Mouse (Mus musculus) liver, embryonic 14.5 days (tissue): ENCODE results near the gene Plcz1. TPM values are rescaled to one million over a fixed set of nuclear protein-coding genes. Genes with fewer than 3 reads are reported as not detected.

ENCODE experiments used
- ATAC-seq: fragments of 200-750 bp; cut with Nextera tagmentation; 2 replicates; pipeline ENCODE4 v1.8.0; 2017; ENCODE audit warnings: moderate number of reproducible peaks, mild to moderate bottlenecking, moderate library complexity; ENCODE audit not compliant: insufficient read depth
- DNase-seq, 3 experiments: peaks; one replicate each; pipeline ENCODE4 v3.0.0-alpha.2; 2012 to 2013; ENCODE audit warnings: low read depth in 3 of 3, low spot score in 3 of 3
- H3K27ac ChIP-seq: fragments of 300-500 bp; sonication (generic); 2 replicates; pipeline ENCODE4 v1.5.1; 2014; ENCODE audit warnings: moderate library complexity, mild to moderate bottlenecking, control low read depth, inconsistent platforms
- H3K27me3 ChIP-seq: fragments of 300-500 bp; sonication (generic); 2 replicates; pipeline ENCODE4 v1.6.1; 2014; ENCODE audit warnings: mild to moderate bottlenecking, low read length, moderate library complexity; ENCODE audit not compliant: control insufficient read depth, insufficient read depth
- H3K36me3 ChIP-seq: fragments of 300-500 bp; sonication (generic); replicated peaks from 2 replicates; pipeline ENCODE4 v1.6.1; 2014; ENCODE audit warnings: low read depth; ENCODE audit not compliant: control insufficient read depth, insufficient read depth
- H3K4me1 ChIP-seq, 2 experiments: fragments of 200-500 bp in 1 of 2; fragments of 300-500 bp in 1 of 2; sonication (generic) in 1 of 2; replicated peaks; 2 replicates each; pipeline ENCODE4 v1.6.1; 2012 to 2014; ENCODE audit warnings: antibody characterized with exemption in 1 of 2, inconsistent platforms in 1 of 2, low read length in 1 of 2; ENCODE audit not compliant: control insufficient read depth in 2 of 2, insufficient read depth in 2 of 2
- H3K4me2 ChIP-seq: fragments of 300-500 bp; sonication (generic); 2 replicates; pipeline ENCODE4 v1.6.1; 2014; ENCODE audit warnings: low read depth, mild to moderate bottlenecking, control low read depth, moderate library complexity
- H3K4me3 ChIP-seq, 2 experiments: fragments of 200-500 bp in 1 of 2; fragments of 300-500 bp in 1 of 2; sonication (generic) in 1 of 2; 2 replicates each; pipeline ENCODE4 v1.5.1; 2012 to 2014; ENCODE audit warnings: low read depth in 2 of 2, low read length in 2 of 2, mild to moderate bottlenecking in 2 of 2, control low read depth in 1 of 2, inconsistent platforms in 1 of 2, moderate library complexity in 1 of 2; ENCODE audit not compliant: insufficient read depth in 1 of 2
- H3K9ac ChIP-seq: fragments of 300-500 bp; sonication (generic); replicated peaks from 2 replicates; pipeline ENCODE4 v1.6.1; 2014; ENCODE audit warnings: mild to moderate bottlenecking, control low read depth, moderate library complexity
- H3K9me3 ChIP-seq: fragments of 300-500 bp; sonication (generic); 2 replicates; pipeline ENCODE4 v1.6.1; 2016; ENCODE audit warnings: low read length, mixed read lengths; ENCODE audit not compliant: control insufficient read depth
- CTCF ChIP-seq: IDR thresholded peaks from 2 replicates; pipeline ENCODE4 v1.5.1; 2016; ENCODE audit warnings: antibody characterized with exemption, low read depth, control low read depth
- EP300 ChIP-seq: IDR thresholded peaks from 2 replicates; pipeline ENCODE4 v1.6.1; 2016; ENCODE audit warnings: antibody characterized with exemption, low read depth
- WGBS: fragments of 180-500 bp; shearing (Covaris S2); extraction: QIAGEN DNeasy Blood & Tissue Kit; methylation state at CpG from one replicate; pipeline ENCODE4 v1.1.7; 2014; ENCODE audit not compliant: insufficient replicate concordance; 5-methylcytosine and 5-hydroxymethylcytosine counted together
- polyA plus RNA-seq, 2 experiments: library from polyadenylated mRNA; depleted of rRNA in 1 of 2; stranded (reverse) in 1 of 2; unstranded in 1 of 2; fragments of >200 nt; fragmentation: Nextera tagmentation in 1 of 2; extraction: Ambion mirVana in 1 of 2; gene quantifications; 2 replicates each; pipeline versions ENCODE4 v1.2.1 to v1.2.3; 2012 to 2014

Plcz1 gene
- polyA plus RNA-seq, 2 experiments, result not detected

- DNase-seq (no peak), ATAC-seq (no peak)
- no peaks in the 10 kb centered on the region for H3K36me3 ChIP-seq
- TF ChIP-seq EP300 (no peak), CTCF (no peak)
- H3K4me3 ChIP-seq, result no peak overlapping the region
- no peaks in the 10 kb centered on the region for H3K9me3 ChIP-seq
- no peak overlapping the region for H3K27ac ChIP-seq
- no peaks in the 10 kb centered on the region for H3K4me1 ChIP-seq
- 72% methylated on average over 10 of the region's 10 CpGs for WGBS
- H3K9ac ChIP-seq, result no peak overlapping the region
- H3K4me2 ChIP-seq, result no peak overlapping the region
- no peaks in the 10 kb centered on the region for H3K27me3 ChIP-seq
Observed at GRCm38 (mm10) chr6:139989597-139989996, 51.7 kb downstream of the Plcz1 start.

- no peak for TF ChIP-seq EP300
- no peak for TF ChIP-seq CTCF
- H3K9me3 ChIP-seq, result no peaks in the 10 kb centered on the region
- H3K4me2 ChIP-seq, result no peak overlapping the region
- no peak overlapping the region for H3K27ac ChIP-seq
- no peaks in the 10 kb centered on the region for H3K27me3 ChIP-seq
- H3K4me1 ChIP-seq, result no peaks in the 10 kb centered on the region
- no peak overlapping the region for H3K4me3 ChIP-seq
- H3K36me3 ChIP-seq, result no peaks in the 10 kb centered on the region
- no peak overlapping the region for H3K9ac ChIP-seq
- no peak for ATAC-seq
- 74% methylated on average over 6 of the region's 6 CpGs for WGBS
- DNase-seq, result no peak
Observed at GRCm38 (mm10) chr6:139989075-139989474, 52.2 kb downstream of the Plcz1 start.

DNA sequence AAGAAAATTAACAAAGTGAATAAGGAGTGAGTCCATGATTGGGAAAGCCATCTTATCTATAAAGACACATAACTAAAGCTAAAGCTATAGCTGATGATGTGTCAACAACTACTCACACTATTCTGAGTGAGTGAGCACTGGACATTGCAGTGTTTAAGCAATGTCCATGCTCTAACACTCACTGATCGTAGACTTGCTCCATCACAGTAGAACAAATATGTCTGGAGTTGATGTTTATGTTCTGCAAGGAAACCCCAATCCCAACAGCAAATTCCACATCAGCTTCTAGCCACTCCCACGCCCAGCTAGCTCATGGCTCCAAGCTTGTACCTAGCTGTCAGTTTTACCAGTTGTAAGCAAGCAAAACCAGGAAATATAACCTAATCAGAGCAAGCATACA, 54.7 kb downstream of the Plcz1 start:
- Histone ChIP-seq H3K4me3 (no peak overlapping the region), H3K4me2 (no peak overlapping the region), H3K4me1 (no peaks in the 10 kb centered on the region), H3K36me3 (no peaks in the 10 kb centered on the region), H3K27me3 (no peaks in the 10 kb centered on the region), H3K9me3 (no peaks in the 10 kb centered on the region), H3K9ac (no peak overlapping the region), H3K27ac (no peak overlapping the region)
- TF ChIP-seq CTCF (no peak), EP300 (no peak)
- WGBS, result 46% methylated on average over 2 of the region's 2 CpGs
- ATAC-seq (no peak), DNase-seq (no peak)

- H3K27me3 ChIP-seq, result no peaks in the 10 kb centered on the region
- H3K4me1 ChIP-seq, result no peaks in the 10 kb centered on the region
- H3K4me2 ChIP-seq, result no peak overlapping the region
- no peak overlapping the region for H3K9ac ChIP-seq
- no peaks in the 10 kb centered on the region for H3K36me3 ChIP-seq
- no peak overlapping the region for H3K27ac ChIP-seq
- 76% methylated on average over 3 of the region's 3 CpGs for WGBS
- no peak overlapping the region for H3K4me3 ChIP-seq
- DNase-seq (no peak), ATAC-seq (no peak)
- TF ChIP-seq EP300, result no peak
- no peak for TF ChIP-seq CTCF
- H3K9me3 ChIP-seq, result no peaks in the 10 kb centered on the region
Observed at GRCm38 (mm10) chr6:139984069-139984468, 57.2 kb downstream of the Plcz1 start.

DNA sequence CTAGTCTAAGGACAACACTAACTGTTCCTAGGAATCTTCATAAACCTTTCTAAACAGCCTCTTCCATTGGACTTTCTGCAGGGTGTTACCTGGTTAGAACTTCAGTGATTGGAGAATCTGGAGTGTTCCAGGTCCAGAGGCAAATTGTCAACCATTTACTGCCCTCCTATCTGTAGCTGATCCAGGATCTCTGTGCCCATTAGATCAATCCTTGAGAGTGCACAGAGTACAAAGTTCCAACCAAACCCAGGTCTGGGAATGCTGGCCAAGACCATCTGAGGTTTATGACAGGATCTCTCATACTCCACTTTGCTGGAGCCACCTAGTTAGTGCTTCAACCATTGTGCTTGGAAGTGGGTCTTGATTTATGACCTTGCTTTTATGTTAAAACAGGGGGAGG, 60.2 kb downstream of the Plcz1 start:
- Histone ChIP-seq H3K4me1 (no peaks in the 10 kb centered on the region), H3K27me3 (no peaks in the 10 kb centered on the region), H3K9ac (no peak overlapping the region), H3K27ac (no peak overlapping the region), H3K4me3 (no peak overlapping the region), H3K4me2 (no peak overlapping the region), H3K9me3 (no peaks in the 10 kb centered on the region), H3K36me3 (no peaks in the 10 kb centered on the region)
- DNase-seq (no peak), ATAC-seq (no peak)
- no peak for TF ChIP-seq EP300

DNA sequence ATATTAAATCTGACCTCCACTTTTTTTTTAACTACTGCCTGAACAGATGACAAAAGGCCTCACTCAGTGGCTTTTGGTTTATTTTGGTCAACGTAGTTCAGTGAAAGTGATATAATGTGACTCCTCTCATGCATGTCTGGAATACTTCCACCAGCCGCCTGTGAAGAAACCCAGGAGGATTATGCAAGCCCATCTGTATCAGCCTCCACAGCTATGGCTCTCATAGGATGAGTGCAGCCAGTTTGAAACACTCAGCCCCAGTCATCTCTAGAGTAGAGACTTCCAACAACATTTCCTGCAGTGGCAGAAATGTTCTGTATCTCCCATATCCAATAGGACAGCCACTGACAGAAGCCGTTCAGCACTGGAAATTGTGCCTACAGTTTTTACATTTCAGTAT, 63.1 kb downstream of the Plcz1 start:
- WGBS, result 52% methylated on average over 3 of the region's 3 CpGs
- no peak overlapping the region for H3K4me2 ChIP-seq
- TF ChIP-seq EP300 (no peak), CTCF (no peak)
- ATAC-seq (no peak), DNase-seq (no peak)
- no peaks in the 10 kb centered on the region for H3K36me3 ChIP-seq
- no peaks in the 10 kb centered on the region for H3K9me3 ChIP-seq
- H3K27ac ChIP-seq, result no peak overlapping the region
- H3K4me3 ChIP-seq, result no peak overlapping the region
- H3K4me1 ChIP-seq, result no peaks in the 10 kb centered on the region
- H3K27me3 ChIP-seq, result no peaks in the 10 kb centered on the region
- no peak overlapping the region for H3K9ac ChIP-seq
